ENCODE assay signal across 11 mouse cellular contexts in genomic region chr1:71650741-71651140, GRCm38 (mm10). TPM values are rescaled to one million over a fixed set of nuclear protein-coding genes. Genes with fewer than 3 reads are reported as not detected.
DNase-seq lines count a peak whose midpoint lies in the region; ATAC-seq lines count a peak whose summit lies in the region.
"Had no signal": no experiment of that assay in that cellular context is flagged by ENCODE, and none has a peak within 500 bp of the region (broad histone marks: within the 10 kb centered on the region; RNA-seq: fewer than 3 reads in every experiment).

No protein-coding gene starts in this region.

- H3K4me3 ChIP-seq in heart, embryonic 11.5 days (ENCODE audit: low read depth, low read length) = peak overlapping the region; percentile 85
- H3K4me3 ChIP-seq in hindbrain, embryonic 14.5 days (replicated peaks; ENCODE audit: low read length) = no peak overlapping the region
- peak overlapping the region; percentile 62 for H3K4me3 ChIP-seq in liver, embryonic 15.5 days (replicated peaks)

- intact Hi-C loops in gastrocnemius, postnatal 36 days (cut with DNase I) = no loop called here

- H3K4me2 ChIP-seq in heart, embryonic 11.5 days = peak overlapping the region; percentile 81
- H3K4me2 ChIP-seq in hindbrain, embryonic 14.5 days (replicated peaks) = peak overlapping the region; percentile 90
- H3K4me2 ChIP-seq in liver, embryonic 15.5 days = peak overlapping the region; percentile 40

- no peaks in the 10 kb centered on the region for H3K9me3 ChIP-seq in heart, embryonic 11.5 days (replicated peaks; ENCODE audit: control insufficient read depth, low read length)
- H3K9me3 ChIP-seq in hindbrain, embryonic 14.5 days (ENCODE audit: control insufficient read depth, low read length) = no peaks in the 10 kb centered on the region
- no peaks in the 10 kb centered on the region for H3K9me3 ChIP-seq in liver, embryonic 15.5 days (replicated peaks)

- no peak overlapping the region for H3K27ac ChIP-seq in heart, embryonic 11.5 days (ENCODE audit: low read depth, low read length)
- H3K27ac ChIP-seq in hindbrain, embryonic 14.5 days = no peak overlapping the region
- H3K27ac ChIP-seq in liver, embryonic 15.5 days (replicated peaks) = no peak overlapping the region
- H3K27ac ChIP-seq: macrophage had no signal

- H3K4me1 ChIP-seq in heart, embryonic 11.5 days (ENCODE audit: control insufficient read depth, insufficient read depth, low read length) = peaks cover 13% of the 10 kb centered on the region; the same call in 1 of the 2 replicates
- H3K4me1 ChIP-seq in hindbrain, embryonic 14.5 days (replicated peaks; ENCODE audit: control insufficient read depth, insufficient read depth, low read length) = peaks cover 9% of the 10 kb centered on the region; the same call in 1 of the 2 replicates
- H3K4me1 ChIP-seq in liver, embryonic 15.5 days (replicated peaks) = peaks cover 7% of the 10 kb centered on the region

- ATAC-seq in heart, embryonic 11.5 days (replicated peaks; ENCODE audit: insufficient number of reproducible peaks, low FRiP score, low TSS enrichment) = no peak
- no peak for ATAC-seq in hindbrain, embryonic 14.5 days (ENCODE audit: low FRiP score)
- ATAC-seq in liver, embryonic 15.5 days (ENCODE audit: insufficient read depth) = peak; percentile 36

- peak overlapping the region; percentile 62; the same call in 1 of the 2 replicates for H3K9ac ChIP-seq in heart, embryonic 11.5 days (ENCODE audit: low read depth, low read length)
- no peak overlapping the region for H3K9ac ChIP-seq in hindbrain, embryonic 14.5 days
- H3K9ac ChIP-seq in liver, embryonic 15.5 days = no peak overlapping the region

- 28% methylated on average over 6 of the region's 6 CpGs for WGBS in heart, embryonic 11.5 days (ENCODE audit: insufficient replicate concordance)
- 25% methylated on average over 6 of the region's 6 CpGs for WGBS in hindbrain, embryonic 14.5 days
- 36% methylated on average over 6 of the region's 6 CpGs for WGBS in liver, embryonic 15.5 days (ENCODE audit: insufficient replicate concordance)

- H3K36me3 ChIP-seq in heart, embryonic 11.5 days (ENCODE audit: control insufficient read depth, insufficient read depth, low read length) = peaks cover 27% of the 10 kb centered on the region
- H3K36me3 ChIP-seq in hindbrain, embryonic 14.5 days (replicated peaks; ENCODE audit: control insufficient read depth, insufficient read depth) = no peaks in the 10 kb centered on the region
- peaks cover 4% of the 10 kb centered on the region; the same call in 1 of the 2 replicates for H3K36me3 ChIP-seq in liver, embryonic 15.5 days (replicated peaks)

- DNase-seq in heart, adult 9 months (ENCODE audit: low spot score in 2 of 2) = no peak
- DNase-seq in ZHBTc4 (ENCODE audit: low read depth, low spot score) = peak; percentile 88
- no peak for DNase-seq in hindbrain, embryonic 14.5 days (ENCODE audit: low spot score)
- no peak for DNase-seq in gastrocnemius, postnatal 36 days
- no peak for DNase-seq in thymus, postnatal 25 days
- DNase-seq in thymus, postnatal 14 days = no peak
- DNase-seq: cerebellum, adult 11 months had no signal

- no peaks in the 10 kb centered on the region for H3K27me3 ChIP-seq in heart, embryonic 11.5 days (ENCODE audit: control insufficient read depth, insufficient read depth, low read length)
- peaks cover 16% of the 10 kb centered on the region for H3K27me3 ChIP-seq in hindbrain, embryonic 14.5 days (ENCODE audit: control insufficient read depth, insufficient read depth, low read length)
- peaks cover 42% of the 10 kb centered on the region for H3K27me3 ChIP-seq in liver, embryonic 15.5 days
- H3K27me3 ChIP-seq: CH12.LX had no signal

RNA-seq across cellular contexts. Expression of gene Fn1, which starts 2.3 kb away (rescaled TPM):
- 332 and 395 TPM in 2 replicates for polyA plus RNA-seq in heart, embryonic 11.5 days (2014; fragmentation: Nextera tagmentation; extraction: Ambion mirVana)
- 33.6 and 39.5 TPM in 2 replicates for polyA plus RNA-seq in hindbrain, embryonic 14.5 days (2014; fragmentation: Nextera tagmentation; extraction: Ambion mirVana)
- polyA plus RNA-seq in liver, embryonic 15.5 days (2015; fragmentation: Nextera tagmentation; extraction: Ambion mirVana) = 125 and 154 TPM in 2 replicates
- total RNA-seq in gastrocnemius, postnatal 36 days (2021) = 10 to 100 TPM; 64.9 to 68.6 TPM

Comparison
In these comparisons a context has a peak if more than half of its experiments do, and no peak if none do; other contexts are left out.
1. H3K4me2 ChIP-seq: peak in every context shown above with its lines; median percentile 90 in hindbrain, embryonic 14.5 days; 81 in heart, embryonic 11.5 days; 40 in liver, embryonic 15.5 days.